ENCODE assay signal across 29 mouse cellular contexts in genomic region chr1:102735392-102735791, GRCm38 (mm10).
"Had no signal": no experiment of that assay in that cellular context is flagged by ENCODE, and none has a peak within 500 bp of the region (broad histone marks: within the 10 kb centered on the region; RNA-seq: fewer than 3 reads in every experiment).

No protein-coding gene starts in this region.

- H3K27ac ChIP-seq: embryonic facial prominence, embryonic 10.5 days; embryonic facial prominence, embryonic 12.5 days; embryonic facial prominence, embryonic 13.5 days; embryonic facial prominence, embryonic 15.5 days; forebrain, embryonic 10.5 days; forebrain, embryonic 12.5 days; forebrain, embryonic 13.5 days; forebrain, embryonic 15.5 days; gastrocnemius, adult 2 months; heart, adult 2 months had no signal

- H3K4me2 ChIP-seq: embryonic facial prominence, embryonic 12.5 days; embryonic facial prominence, embryonic 13.5 days; embryonic facial prominence, embryonic 15.5 days; forebrain, embryonic 12.5 days; forebrain, embryonic 13.5 days; forebrain, embryonic 15.5 days had no signal

- H3K9ac ChIP-seq: embryonic facial prominence, embryonic 12.5 days; embryonic facial prominence, embryonic 13.5 days; embryonic facial prominence, embryonic 15.5 days; forebrain, embryonic 12.5 days; forebrain, embryonic 13.5 days; forebrain, embryonic 15.5 days; forebrain, postnatal 0 days had no signal

- H3K4me1 ChIP-seq: embryonic facial prominence, embryonic 10.5 days; embryonic facial prominence, embryonic 12.5 days; embryonic facial prominence, embryonic 13.5 days; embryonic facial prominence, embryonic 15.5 days; forebrain, embryonic 10.5 days; forebrain, embryonic 12.5 days; forebrain, embryonic 13.5 days; forebrain, embryonic 15.5 days had no signal

- H3K4me3 ChIP-seq: embryonic facial prominence, embryonic 10.5 days; embryonic facial prominence, embryonic 12.5 days; embryonic facial prominence, embryonic 13.5 days; embryonic facial prominence, embryonic 15.5 days; erythroblast, embryonic 14.5 days; forebrain, embryonic 10.5 days; forebrain, embryonic 12.5 days; forebrain, embryonic 13.5 days; forebrain, embryonic 15.5 days; gastrocnemius, adult 2 months; heart, adult 2 months had no signal

- H3K9me3 ChIP-seq: embryonic facial prominence, embryonic 10.5 days; embryonic facial prominence, embryonic 12.5 days; embryonic facial prominence, embryonic 13.5 days; embryonic facial prominence, embryonic 15.5 days; forebrain, embryonic 10.5 days; forebrain, embryonic 12.5 days; forebrain, embryonic 13.5 days; forebrain, embryonic 15.5 days had no signal

- H3K27me3 ChIP-seq: embryonic facial prominence, embryonic 12.5 days; embryonic facial prominence, embryonic 13.5 days; embryonic facial prominence, embryonic 15.5 days; forebrain, embryonic 12.5 days; forebrain, embryonic 13.5 days; forebrain, embryonic 15.5 days had no signal

- H3K36me3 ChIP-seq: embryonic facial prominence, embryonic 10.5 days; embryonic facial prominence, embryonic 12.5 days; embryonic facial prominence, embryonic 13.5 days; embryonic facial prominence, embryonic 15.5 days; forebrain, embryonic 10.5 days; forebrain, embryonic 12.5 days; forebrain, embryonic 15.5 days had no signal

- DNase-seq: cerebellum, adult 2 months; cerebellum, adult 8-10 months; cerebellum, adult 9-10 months; cerebellum, adult 9-11 months; cerebellum, postnatal 10 days; cerebellum, postnatal 14 days; cerebellum, postnatal 25 days; cerebellum, postnatal 36 days; embryo, embryonic 11 days; forebrain, postnatal 0 days; gastrocnemius, adult 2 months; gastrocnemius, postnatal 10 days; gastrocnemius, postnatal 14 days; gastrocnemius, postnatal 25 days; gastrocnemius, postnatal 36 days; heart, adult 11 months; heart, adult 18-20 months; heart, adult 2 months had no signal

- ATAC-seq: forebrain, embryonic 13.5 days; forebrain, embryonic 14.5 days; forebrain, embryonic 15.5 days; forebrain, embryonic 16.5 days; forebrain, postnatal 0 days had no signal
